Mouse (Mus musculus) common myeloid progenitor, adult 5-6 weeks (primary cell): ENCODE data around the gene Wdr20. TPM values are rescaled to one million over a fixed set of nuclear protein-coding genes. Genes with fewer than 3 reads are reported as not detected.

Source experiments
- ATAC-seq: replicated peaks from 2 replicates; pipeline ENCODE4 v1.8.0; 2016; ENCODE audit warnings: low read depth, mild to moderate bottlenecking, moderate TSS enrichment, inconsistent platforms; ENCODE audit not compliant: poor library complexity, severe bottlenecking
- total RNA-seq: library from RNA; stranded (forward); fragments of 200-1000, 187-1606 nt; gene quantifications from 2 replicates; pipeline ENCODE4 v1.2.3, GENCODE M21; 2017

Wdr20 gene
- total RNA-seq, 1 experiment from 2014 or later, result 32.0 TPM

GRCm38 (mm10) chr12:110844227-110845130 lies 106.7 kb downstream of the Wdr20 start:
- peak; percentile 33 for ATAC-seq

- ATAC-seq, result peak; percentile 74
These were observed 107.6 kb downstream of the Wdr20 start for GRCm38 (mm10) chr12:110845131-110845880.

GRCm38 (mm10) chr12:110846191-110846765 lies 108.5 kb downstream of the Wdr20 start:
- no peak for ATAC-seq

GRCm38 (mm10) chr12:110850010-110850928 lies 112.5 kb downstream of the Wdr20 start, which contains the start of gene Zfp839:
Gene Zfp839, plus strand, starts transcription at chr12:110850253.
- ATAC-seq, result peak; percentile 48

DNA sequence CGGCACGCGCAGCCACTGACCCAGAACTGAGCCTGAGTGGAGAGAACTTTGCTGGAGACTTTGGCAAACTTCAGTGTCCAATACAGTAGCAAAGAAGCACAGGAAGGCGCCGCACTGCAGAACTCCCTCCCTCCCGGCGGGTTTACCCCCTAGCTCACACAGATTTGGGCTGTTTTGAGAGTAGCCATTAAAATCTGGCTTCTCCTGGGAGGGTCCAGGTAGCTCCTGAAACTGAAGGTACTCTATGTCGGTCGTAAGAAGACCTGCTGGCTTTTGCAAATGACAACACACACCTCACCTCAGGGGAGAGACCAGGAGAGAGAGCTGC lies 113.1 kb downstream of the Wdr20 start:
- ATAC-seq, result no peak

GRCm38 (mm10) chr12:110851414-110851813 lies 113.7 kb downstream of the Wdr20 start:
- ATAC-seq, result peak; percentile 52

GRCm38 (mm10) chr12:110851923-110852322 lies 114.2 kb downstream of the Wdr20 start:
- 0 out of 2 replicates have a peak, but pooled peaks have one; percentile 13 for ATAC-seq

Other genes with a start within 250 kb of the Wdr20 start
- 109 and 127 TPM in 2 replicates for gene Dync1h1, start 136.5 kb upstream of the Wdr20 start, total RNA-seq
- not detected in 2 replicates for gene 1700001K19Rik, start 55.3 kb upstream of the Wdr20 start, total RNA-seq
- 2,253 and 2,489 TPM in 2 replicates for gene Hsp90aa1, start 35.2 kb upstream of the Wdr20 start, total RNA-seq
- gene Mok, start 103.0 kb downstream of the Wdr20 start, total RNA-seq, result 0.87 TPM in 1 of 2 replicates, not detected in the other
- 6.0 and 7.1 TPM in 2 replicates for gene Zfp839, start 112.3 kb downstream of the Wdr20 start, total RNA-seq
- gene Cinp, start 151.2 kb downstream of the Wdr20 start, total RNA-seq, result 99.3 and 115 TPM in 2 replicates
- 3.8 and 5.7 TPM in 2 replicates for gene Tecpr2, start 151.3 kb downstream of the Wdr20 start, total RNA-seq
- 4.1 and 4.8 TPM in 2 replicates for gene Ankrd9, start 241.1 kb downstream of the Wdr20 start, total RNA-seq